Mouse (Mus musculus) liver, embryonic 12.5 days (tissue): ENCODE results near the gene Hnrnpab. TPM values are rescaled to one million over a fixed set of nuclear protein-coding genes. Genes with fewer than 3 reads are reported as not detected.

ENCODE experiments used
- ATAC-seq: fragments of 200-750 bp; cut with Nextera tagmentation; 2 replicates; pipeline ENCODE4 v1.8.0; 2017; ENCODE audit warnings: moderate number of reproducible peaks, mild to moderate bottlenecking, moderate library complexity
- H3K27ac ChIP-seq: fragments of 300-500 bp; sonication (generic); 2 replicates; pipeline ENCODE4 v1.5.1; 2016; ENCODE audit warnings: mild to moderate bottlenecking
- H3K27me3 ChIP-seq: fragments of 300-500 bp; sonication (generic); replicated peaks from 2 replicates; pipeline ENCODE4 v1.6.1; 2016; ENCODE audit warnings: mild to moderate bottlenecking, moderate library complexity
- H3K36me3 ChIP-seq: fragments of 300-500 bp; sonication (generic); 2 replicates; pipeline ENCODE4 v1.6.1; 2016; ENCODE audit warnings: mild to moderate bottlenecking, moderate library complexity
- H3K4me1 ChIP-seq: fragments of 300-500 bp; sonication (generic); 2 replicates; pipeline ENCODE4 v1.6.1; 2016
- H3K4me2 ChIP-seq: fragments of 300-500 bp; sonication (generic); 2 replicates; pipeline ENCODE4 v1.6.1; 2016; ENCODE audit warnings: mild to moderate bottlenecking, moderate library complexity
- H3K4me3 ChIP-seq: fragments of 300-500 bp; sonication (generic); 2 replicates; pipeline ENCODE4 v1.5.1; 2016; ENCODE audit warnings: mild to moderate bottlenecking, moderate library complexity
- H3K9ac ChIP-seq: fragments of 300-500 bp; sonication (generic); 2 replicates; pipeline ENCODE4 v1.6.1; 2016; ENCODE audit warnings: mild to moderate bottlenecking, moderate library complexity
- H3K9me3 ChIP-seq: fragments of 300-500 bp; sonication (generic); replicated peaks from 2 replicates; pipeline ENCODE4 v1.6.1; 2016; ENCODE audit warnings: mild to moderate bottlenecking, moderate library complexity
- WGBS: fragments of 180-500 bp; shearing (Covaris S2); methylation state at CpG from one replicate; pipeline ENCODE4 v1.1.7; 2016; ENCODE audit not compliant: insufficient replicate concordance; 5-methylcytosine and 5-hydroxymethylcytosine counted together
- polyA plus RNA-seq: library from polyadenylated mRNA; unstranded; fragments of >200 nt; fragmentation: Nextera tagmentation; extraction: Ambion mirVana; gene quantifications from 2 replicates; pipeline ENCODE4 v1.2.1, GENCODE M21; 2016

Gene Hnrnpab
- polyA plus RNA-seq, 1 experiment from 2014 or later, result 503 TPM

- Histone ChIP-seq H3K36me3 (peaks cover 2% of the 10 kb centered on the region; the same call in 1 of the 2 replicates), H3K4me3 (no peak overlapping the region), H3K9me3 (no peaks in the 10 kb centered on the region), H3K27ac (no peak overlapping the region), H3K4me2 (no peak overlapping the region), H3K4me1 (peaks cover 52% of the 10 kb centered on the region), H3K9ac (no peak overlapping the region), H3K27me3 (peaks cover 60% of the 10 kb centered on the region)
- 62% methylated on average over 7 of the region's 7 CpGs for WGBS
- no peak for ATAC-seq
Observed at GRCm38 (mm10) chr11:51646245-51646644, 39.6 kb upstream of the Hnrnpab start.

GRCm38 (mm10) chr11:51645293-51645692 is 38.6 kb upstream of the Hnrnpab start:
- no peak overlapping the region for H3K4me3 ChIP-seq
- no peak for ATAC-seq
- WGBS, result 83% methylated on average over 13 of the region's 13 CpGs
- H3K9me3 ChIP-seq, result no peaks in the 10 kb centered on the region
- H3K27me3 ChIP-seq, result peaks cover 51% of the 10 kb centered on the region
- peaks cover 2% of the 10 kb centered on the region; the same call in 1 of the 2 replicates for H3K36me3 ChIP-seq
- no peak overlapping the region for H3K9ac ChIP-seq
- H3K4me2 ChIP-seq, result no peak overlapping the region
- H3K27ac ChIP-seq, result no peak overlapping the region
- H3K4me1 ChIP-seq, result peaks cover 43% of the 10 kb centered on the region

DNA sequence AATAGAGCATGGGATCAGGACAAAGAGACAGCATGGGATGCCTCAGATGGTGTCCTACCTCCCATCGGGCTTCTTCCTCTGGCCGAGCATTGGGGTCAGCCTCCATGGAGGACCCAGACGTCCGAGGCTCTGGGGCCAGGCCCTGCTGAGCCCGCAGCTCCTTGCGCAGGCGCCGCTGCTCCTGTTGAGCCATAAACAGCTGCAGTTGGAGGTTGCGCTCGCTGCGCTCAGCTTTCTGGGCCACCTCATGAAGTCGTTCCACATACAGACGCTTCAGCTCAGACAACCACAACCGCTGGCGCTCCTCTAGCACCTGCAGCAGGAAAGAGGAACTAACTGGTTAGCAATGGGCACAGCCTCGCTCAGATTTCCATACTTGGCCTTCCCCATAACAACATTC is 37.6 kb upstream of the Hnrnpab start:
- Histone ChIP-seq H3K27me3 (peaks cover 40% of the 10 kb centered on the region), H3K27ac (no peak overlapping the region), H3K9ac (no peak overlapping the region), H3K9me3 (no peaks in the 10 kb centered on the region), H3K4me3 (no peak overlapping the region), H3K4me2 (no peak overlapping the region), H3K4me1 (peaks cover 32% of the 10 kb centered on the region), H3K36me3 (peaks cover 2% of the 10 kb centered on the region; the same call in 1 of the 2 replicates)
- ATAC-seq, result no peak
- WGBS, result 40% methylated on average over 16 of the region's 16 CpGs

DNA sequence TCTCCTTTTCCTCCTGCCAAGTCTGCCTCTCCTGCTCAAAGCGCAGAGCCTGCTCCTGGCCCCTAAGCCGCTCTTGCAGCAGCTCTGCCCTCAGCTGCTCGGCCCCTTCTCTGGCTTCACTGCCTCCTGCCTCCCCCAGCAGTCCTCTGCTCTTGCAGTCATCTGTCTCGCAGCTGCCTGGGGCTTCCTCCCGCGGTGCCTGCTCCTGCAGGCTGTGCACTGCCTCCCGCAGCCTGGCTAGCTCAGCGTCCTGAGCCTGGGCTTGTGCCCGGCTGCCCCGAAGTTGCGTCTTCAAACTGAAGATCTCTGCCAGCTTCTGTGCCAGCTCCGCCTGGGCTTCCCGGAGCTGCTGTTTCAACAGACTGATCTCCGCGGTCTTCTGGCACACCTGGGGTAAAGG is 37.1 kb upstream of the Hnrnpab start:
- no peak overlapping the region for H3K4me3 ChIP-seq
- no peaks in the 10 kb centered on the region for H3K9me3 ChIP-seq
- peaks cover 2% of the 10 kb centered on the region; the same call in 1 of the 2 replicates for H3K36me3 ChIP-seq
- peaks cover 28% of the 10 kb centered on the region for H3K4me1 ChIP-seq
- H3K4me2 ChIP-seq, result no peak overlapping the region; the same call in 1 of the 2 replicates
- WGBS, result 53% methylated on average over 15 of the region's 15 CpGs
- H3K9ac ChIP-seq, result no peak overlapping the region
- H3K27me3 ChIP-seq, result peaks cover 36% of the 10 kb centered on the region
- ATAC-seq, result no peak
- no peak overlapping the region for H3K27ac ChIP-seq

GRCm38 (mm10) chr11:51643202-51643601 is 36.6 kb upstream of the Hnrnpab start:
- H3K4me2 ChIP-seq, result no peak overlapping the region
- H3K36me3 ChIP-seq, result peaks cover 2% of the 10 kb centered on the region; the same call in 1 of the 2 replicates
- peaks cover 30% of the 10 kb centered on the region for H3K27me3 ChIP-seq
- ATAC-seq, result no peak
- no peaks in the 10 kb centered on the region for H3K9me3 ChIP-seq
- H3K27ac ChIP-seq, result no peak overlapping the region
- WGBS, result 48% methylated on average over 9 of the region's 9 CpGs
- H3K4me3 ChIP-seq, result no peak overlapping the region
- H3K4me1 ChIP-seq, result peaks cover 30% of the 10 kb centered on the region
- H3K9ac ChIP-seq, result no peak overlapping the region

- Histone ChIP-seq H3K9ac (no peak overlapping the region), H3K4me1 (peaks cover 36% of the 10 kb centered on the region), H3K9me3 (no peaks in the 10 kb centered on the region), H3K4me3 (no peak overlapping the region), H3K27ac (no peak overlapping the region), H3K4me2 (no peak overlapping the region), H3K27me3 (peaks cover 15% of the 10 kb centered on the region), H3K36me3 (peaks cover 2% of the 10 kb centered on the region; the same call in 1 of the 2 replicates)
- ATAC-seq, result no peak
- 67% methylated on average over 7 of the region's 7 CpGs for WGBS
Observed at GRCm38 (mm10) chr11:51640748-51641147, 34.1 kb upstream of the Hnrnpab start.

DNA sequence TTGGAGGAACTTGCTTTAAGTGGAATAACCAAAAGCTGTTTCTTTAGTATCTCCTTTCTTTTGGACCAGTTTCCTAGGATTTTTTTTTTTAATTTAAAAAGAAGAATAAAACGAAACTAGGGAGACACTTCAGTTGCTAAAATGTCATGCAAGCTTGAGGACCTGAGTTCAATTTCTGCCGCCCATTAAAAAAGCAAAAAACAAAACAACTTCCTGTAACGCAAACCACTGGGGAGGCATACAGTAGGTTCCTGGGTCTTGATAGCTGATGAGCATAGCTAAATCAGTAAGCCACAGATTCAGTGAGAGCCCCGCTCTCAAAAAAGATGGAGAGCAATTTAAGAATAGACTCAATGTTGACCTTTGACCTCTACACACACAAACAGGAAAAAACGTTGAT is 31.9 kb upstream of the Hnrnpab start:
- WGBS, result 48% methylated on average over 5 of the region's 5 CpGs
- H3K4me2 ChIP-seq, result peak overlapping the region; percentile 58
- peak overlapping the region; percentile 33; the same call in 1 of the 2 replicates for H3K4me3 ChIP-seq
- H3K9ac ChIP-seq, result peak overlapping the region; percentile 40; the same call in 1 of the 2 replicates
- H3K9me3 ChIP-seq, result no peaks in the 10 kb centered on the region
- peaks cover 51% of the 10 kb centered on the region for H3K4me1 ChIP-seq
- ATAC-seq, result no peak
- peaks cover 8% of the 10 kb centered on the region; the same call in 1 of the 2 replicates for H3K36me3 ChIP-seq
- peak overlapping the region; percentile 38 for H3K27ac ChIP-seq
- H3K27me3 ChIP-seq, result peaks cover 6% of the 10 kb centered on the region

DNA sequence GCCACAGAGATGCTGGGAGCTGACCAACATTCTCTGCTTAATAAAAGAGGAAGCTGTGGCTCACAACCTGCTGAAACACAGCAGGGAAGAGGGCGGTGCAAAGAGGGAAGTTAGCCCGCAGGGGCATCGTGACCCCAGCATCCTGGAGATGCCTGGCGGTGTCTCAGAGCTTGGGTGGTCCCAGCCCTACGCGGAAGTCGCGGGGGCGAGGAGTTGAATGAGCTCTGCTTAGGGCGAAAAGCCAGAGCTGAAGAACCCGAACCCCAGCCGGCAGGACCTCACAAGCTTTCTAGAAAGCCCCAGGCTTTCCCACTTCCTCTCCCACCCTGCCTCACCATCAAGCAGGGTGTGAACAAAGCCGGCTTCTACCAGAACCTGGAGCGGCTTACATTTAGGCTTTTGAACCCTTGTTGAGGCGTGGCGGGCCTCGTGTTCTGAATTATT is 31.3 kb upstream of the Hnrnpab start:
- WGBS, result 6% methylated on average over 17 of the region's 17 CpGs
- H3K27me3 ChIP-seq, result 0 out of 2 replicates have a peak, but pooled peaks cover under 1% of the 10 kb centered on the region
- H3K4me1 ChIP-seq, result peaks cover 48% of the 10 kb centered on the region
- peak overlapping the region; percentile 58 for H3K4me2 ChIP-seq
- peak overlapping the region; percentile 40 for H3K9ac ChIP-seq
- H3K27ac ChIP-seq, result peak overlapping the region; percentile 38
- no peak for ATAC-seq
- peaks cover 8% of the 10 kb centered on the region; the same call in 1 of the 2 replicates for H3K36me3 ChIP-seq
- no peaks in the 10 kb centered on the region for H3K9me3 ChIP-seq
- H3K4me3 ChIP-seq, result peak overlapping the region; percentile 33

GRCm38 (mm10) chr11:51636323-51636684 is 29.7 kb upstream of the Hnrnpab start:
- Histone ChIP-seq H3K27ac (peak overlapping the region; percentile 93), H3K4me1 (peaks cover 61% of the 10 kb centered on the region), H3K4me2 (peak overlapping the region; percentile 88), H3K9ac (peak overlapping the region; percentile 80), H3K4me3 (peak overlapping the region; percentile 72), H3K36me3 (peaks cover 8% of the 10 kb centered on the region; the same call in 1 of the 2 replicates), H3K27me3 (no peaks in the 10 kb centered on the region), H3K9me3 (no peaks in the 10 kb centered on the region)
- peak; percentile 33; the same call in 1 of the 2 replicates for ATAC-seq
- 5% methylated on average over 6 of the region's 6 CpGs for WGBS

- Histone ChIP-seq H3K4me2 (peak within 1 kb of the TSS; percentile 88), H3K9ac (peak within 1 kb of the TSS; percentile 80)
Observed at GRCm38 (mm10) chr11:51635525-51636322, 29.1 kb upstream of the Hnrnpab start, which contains the start of gene Rmnd5b. Gene Rmnd5b, minus strand, starts transcription at chr11:51635896.

GRCm38 (mm10) chr11:51635127-51635524 is 28.5 kb upstream of the Hnrnpab start:
- Histone ChIP-seq H3K9ac (peak overlapping the region; percentile 80), H3K4me3 (peak overlapping the region; percentile 72), H3K36me3 (peaks cover 15% of the 10 kb centered on the region; the same call in 1 of the 2 replicates), H3K9me3 (no peaks in the 10 kb centered on the region), H3K27ac (peak overlapping the region; percentile 93), H3K4me2 (peak overlapping the region; percentile 88), H3K4me1 (peaks cover 66% of the 10 kb centered on the region), H3K27me3 (no peaks in the 10 kb centered on the region)
- 4% methylated on average over 6 of the region's 6 CpGs for WGBS
- ATAC-seq, result peak; percentile 35

More at GRCm38 (mm10) chr11:51635525-51636322, 29.1 kb upstream of the Hnrnpab start, which contains the start of gene Rmnd5b:
- no peaks in the 10 kb centered on the region for H3K27me3 ChIP-seq
- H3K4me3 ChIP-seq, result peak within 1 kb of the TSS; percentile 72
- peaks cover 13% of the 10 kb centered on the region; the same call in 1 of the 2 replicates for H3K36me3 ChIP-seq
- peak within 1 kb of the TSS; percentile 93 for H3K27ac ChIP-seq
- no peaks in the 10 kb centered on the region for H3K9me3 ChIP-seq
- under 1% methylated on average over 61 of the region's 61 CpGs for WGBS
- peaks cover 65% of the 10 kb centered on the region for H3K4me1 ChIP-seq
- ATAC-seq, result peak; percentile 83

DNA sequence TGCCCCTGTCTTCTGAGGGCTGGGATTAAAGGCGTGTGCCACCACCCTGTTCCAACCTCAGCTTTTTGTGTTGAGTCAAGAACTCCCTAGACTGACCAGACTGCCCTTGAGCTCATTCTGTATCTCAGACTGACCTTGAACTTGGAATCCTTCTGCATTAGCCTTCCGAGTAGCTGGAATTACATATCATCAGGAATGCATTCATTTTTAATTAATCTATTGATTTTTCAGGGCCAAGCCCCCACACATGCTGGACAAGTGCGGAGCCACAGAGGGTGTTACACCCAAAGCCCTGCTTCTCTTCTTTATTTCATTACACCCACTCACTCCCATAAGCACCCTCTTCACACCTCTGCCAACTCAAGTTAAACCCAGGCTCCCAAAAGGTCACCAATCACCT is 27.1 kb upstream of the Hnrnpab start:
- no peaks in the 10 kb centered on the region for H3K27me3 ChIP-seq
- ATAC-seq, result no peak
- H3K9me3 ChIP-seq, result no peaks in the 10 kb centered on the region
- H3K4me3 ChIP-seq, result no peak overlapping the region
- no peak overlapping the region for H3K4me2 ChIP-seq
- peaks cover 71% of the 10 kb centered on the region for H3K4me1 ChIP-seq
- peaks cover 26% of the 10 kb centered on the region for H3K36me3 ChIP-seq
- 82% methylated on average over 3 of the region's 3 CpGs for WGBS
- no peak overlapping the region for H3K27ac ChIP-seq
- no peak overlapping the region for H3K9ac ChIP-seq
